Mouse (Mus musculus) ES-Bruce4 (cell line): ENCODE data around the gene Doc2g. TPM values are rescaled to one million over a fixed set of nuclear protein-coding genes. Genes with fewer than 3 reads are reported as not detected.
A peak's percentile ranks its signal among the peaks of the same experiment; 100 is the strongest.

ENCODE experiments used
- H3K27ac ChIP-seq: 2 replicates; pipeline ENCODE4 v1.5.1; 2012; ENCODE audit warnings: low read length, inconsistent platforms; ENCODE audit not compliant: insufficient read depth
- H3K27me3 ChIP-seq: 2 replicates; pipeline ENCODE4 v1.6.1; 2012; ENCODE audit warnings: mild to moderate bottlenecking, low read length, inconsistent platforms; ENCODE audit not compliant: control insufficient read depth, poor library complexity, insufficient read depth, severe bottlenecking
- H3K36me3 ChIP-seq: 2 replicates; pipeline ENCODE4 v1.6.1; 2012; ENCODE audit warnings: inconsistent platforms, mild to moderate bottlenecking, low read length, moderate library complexity; ENCODE audit not compliant: control insufficient read depth, poor library complexity, insufficient read depth, severe bottlenecking
- H3K4me1 ChIP-seq: one replicate; pipeline ENCODE4 v1.8.1; 2011; ENCODE audit warnings: low read length; ENCODE audit not compliant: control insufficient read depth, insufficient read depth
- H3K4me3 ChIP-seq: 2 replicates; pipeline ENCODE4 v1.5.1; 2011; ENCODE audit warnings: low read depth, mild to moderate bottlenecking, low read length
- H3K9ac ChIP-seq: 2 replicates; pipeline ENCODE4 v1.6.1; 2012; ENCODE audit warnings: low read depth, mild to moderate bottlenecking, inconsistent platforms; ENCODE audit not compliant: poor library complexity, severe bottlenecking
- H3K9me3 ChIP-seq: replicated peaks from 2 replicates; pipeline ENCODE4 v1.6.1; 2012; ENCODE audit warnings: mild to moderate bottlenecking, low read length, inconsistent platforms; ENCODE audit not compliant: control insufficient read depth, poor library complexity, insufficient read depth, severe bottlenecking
- CTCF ChIP-seq: IDR thresholded peaks from one replicate; pipeline ENCODE4 v1.8.1; 2011; ENCODE audit warnings: low read depth, low read length
- EP300 ChIP-seq: IDR thresholded peaks from 2 replicates; pipeline ENCODE4 v1.6.1; 2011; ENCODE audit warnings: low read depth, low read length; ENCODE audit not compliant: insufficient read depth
- POLR2A ChIP-seq: IDR thresholded peaks from one replicate; pipeline ENCODE4 v1.8.1; 2011; ENCODE audit warnings: low read length; ENCODE audit not compliant: insufficient read depth
- polyA plus RNA-seq: library from polyadenylated mRNA; stranded (reverse); fragments of >200 nt; gene quantifications from 2 replicates; pipeline ENCODE4 v1.2.4, GENCODE M21; 2011; ENCODE audit warnings: low read depth; ENCODE audit not compliant: missing spikeins, insufficient read depth, insufficient read length

Doc2g gene
- polyA plus RNA-seq, 1 experiment, result 3.6 TPM

- peaks cover 3% of the 10 kb centered on the region for H3K4me1 ChIP-seq
- H3K27me3 ChIP-seq, result no peaks in the 10 kb centered on the region
- H3K4me3 ChIP-seq, result no peak overlapping the region
- H3K27ac ChIP-seq, result no peak overlapping the region
- H3K36me3 ChIP-seq, result 0 out of 2 replicates have a peak, but pooled peaks cover 5% of the 10 kb centered on the region
- no peaks in the 10 kb centered on the region for H3K9me3 ChIP-seq
- no peak overlapping the region for H3K9ac ChIP-seq
- TF ChIP-seq POLR2A (no peak), EP300 (no peak), CTCF (no peak)
Measured at GRCm38 (mm10) chr19:4004331-4004730, 1.2 kb downstream of the Doc2g start.

GRCm38 (mm10) chr19:4005091-4005490 is 2.0 kb downstream of the Doc2g start:
- Histone ChIP-seq H3K4me3 (no peak overlapping the region), H3K27me3 (no peaks in the 10 kb centered on the region), H3K9ac (no peak overlapping the region), H3K27ac (no peak overlapping the region), H3K36me3 (peaks cover 8% of the 10 kb centered on the region; the same call in 1 of the 2 replicates), H3K9me3 (no peaks in the 10 kb centered on the region), H3K4me1 (peaks cover 3% of the 10 kb centered on the region)
- TF ChIP-seq POLR2A (no peak), CTCF (no peak), EP300 (no peak)

GRCm38 (mm10) chr19:4005971-4006370 is 2.9 kb downstream of the Doc2g start:
- Histone ChIP-seq H3K27ac (no peak overlapping the region), H3K9ac (no peak overlapping the region), H3K4me1 (peaks cover 3% of the 10 kb centered on the region), H3K4me3 (no peak overlapping the region), H3K9me3 (no peaks in the 10 kb centered on the region), H3K36me3 (peaks cover 8% of the 10 kb centered on the region; the same call in 1 of the 2 replicates), H3K27me3 (no peaks in the 10 kb centered on the region)
- TF ChIP-seq CTCF (no peak), POLR2A (no peak), EP300 (no peak)

GRCm38 (mm10) chr19:4011086-4011485 is 8.0 kb downstream of the Doc2g start:
- H3K4me3 ChIP-seq, result no peak overlapping the region
- no peaks in the 10 kb centered on the region for H3K9me3 ChIP-seq
- H3K27ac ChIP-seq, result no peak overlapping the region
- TF ChIP-seq EP300, result no peak
- no peak for TF ChIP-seq POLR2A
- TF ChIP-seq CTCF, result no peak
- no peaks in the 10 kb centered on the region for H3K4me1 ChIP-seq
- peaks cover 8% of the 10 kb centered on the region; the same call in 1 of the 2 replicates for H3K36me3 ChIP-seq
- no peaks in the 10 kb centered on the region for H3K27me3 ChIP-seq
- no peak overlapping the region for H3K9ac ChIP-seq

- peak within 1 kb of the TSS; percentile 96 for H3K4me3 ChIP-seq
- TF ChIP-seq CTCF, result peak; percentile 62
- no peak for TF ChIP-seq EP300
- no peak for TF ChIP-seq POLR2A
- H3K27me3 ChIP-seq, result no peaks in the 10 kb centered on the region
- peaks cover 8% of the 10 kb centered on the region; the same call in 1 of the 2 replicates for H3K36me3 ChIP-seq
- no peaks in the 10 kb centered on the region for H3K4me1 ChIP-seq
- peak within 1 kb of the TSS; percentile 57 for H3K9ac ChIP-seq
- H3K9me3 ChIP-seq, result no peaks in the 10 kb centered on the region
- H3K27ac ChIP-seq, result no peak within 1 kb of the TSS
Measured at GRCm38 (mm10) chr19:4012432-4013022, 9.4 kb downstream of the Doc2g start, which contains the start of gene Ndufv1. Gene Ndufv1 (minus strand): TSS chr19:4012806.

GRCm38 (mm10) chr19:4013066-4013465 is 10.0 kb downstream of the Doc2g start:
- Histone ChIP-seq H3K9me3 (no peaks in the 10 kb centered on the region), H3K9ac (peak overlapping the region; percentile 57), H3K36me3 (peaks cover 6% of the 10 kb centered on the region; the same call in 1 of the 2 replicates), H3K27me3 (no peaks in the 10 kb centered on the region), H3K4me3 (peak overlapping the region; percentile 75), H3K27ac (no peak overlapping the region), H3K4me1 (no peaks in the 10 kb centered on the region)
- TF ChIP-seq EP300 (no peak), CTCF (no peak), POLR2A (no peak)
